ENCODE assay signal across 16 mouse cellular contexts in genomic region chr13:69109168-69109567, GRCm38 (mm10).
"Had no signal": no experiment of that assay in that cellular context is flagged by ENCODE, and none has a peak within 500 bp of the region (broad histone marks: within the 10 kb centered on the region; RNA-seq: fewer than 3 reads in every experiment).

No protein-coding gene starts in this region.

- H3K27me3 ChIP-seq: limb, embryonic 13.5 days; midbrain, embryonic 15.5 days; stomach, embryonic 15.5 days had no signal

- H3K9me3 ChIP-seq: limb, embryonic 13.5 days; midbrain, embryonic 15.5 days; stomach, embryonic 15.5 days had no signal

- ATAC-seq: midbrain, embryonic 15.5 days had no signal

- H3K9ac ChIP-seq: limb, embryonic 13.5 days; liver, embryonic 14.5 days; midbrain, embryonic 15.5 days; stomach, embryonic 15.5 days had no signal

- H3K36me3 ChIP-seq: limb, embryonic 13.5 days; midbrain, embryonic 15.5 days; stomach, embryonic 15.5 days had no signal

- DNase-seq: kidney, adult 11 months; kidney, adult 9 months; kidney, postnatal 36 days; layer of hippocampus, adult 9-11 months; layer of hippocampus, postnatal 36 days; left cerebral cortex, postnatal 4 days; lung, adult 18-20 months; retina, postnatal 1 day; right cerebral cortex, postnatal 4 days; spleen, adult 18-20 months; thymus, postnatal 36 days had no signal

- H3K4me3 ChIP-seq: limb, embryonic 13.5 days; midbrain, embryonic 15.5 days; stomach, embryonic 15.5 days had no signal

- H3K4me1 ChIP-seq: limb, embryonic 13.5 days; midbrain, embryonic 15.5 days; stomach, embryonic 15.5 days had no signal

- H3K4me2 ChIP-seq: limb, embryonic 13.5 days; midbrain, embryonic 15.5 days; stomach, embryonic 15.5 days had no signal

- H3K27ac ChIP-seq: kidney, postnatal 0 days; limb, embryonic 13.5 days; liver, embryonic 14.5 days; midbrain, embryonic 15.5 days; stomach, embryonic 15.5 days had no signal
